Mouse (Mus musculus): ENCODE measurements around the gene Arhgap10. TPM values are rescaled to one million over a fixed set of nuclear protein-coding genes. Genes with fewer than 3 reads are reported as not detected.

Gene Arhgap10
- polyA plus RNA-seq, 1 experiment from 2014 or later, result 36.8 TPM

DNA sequence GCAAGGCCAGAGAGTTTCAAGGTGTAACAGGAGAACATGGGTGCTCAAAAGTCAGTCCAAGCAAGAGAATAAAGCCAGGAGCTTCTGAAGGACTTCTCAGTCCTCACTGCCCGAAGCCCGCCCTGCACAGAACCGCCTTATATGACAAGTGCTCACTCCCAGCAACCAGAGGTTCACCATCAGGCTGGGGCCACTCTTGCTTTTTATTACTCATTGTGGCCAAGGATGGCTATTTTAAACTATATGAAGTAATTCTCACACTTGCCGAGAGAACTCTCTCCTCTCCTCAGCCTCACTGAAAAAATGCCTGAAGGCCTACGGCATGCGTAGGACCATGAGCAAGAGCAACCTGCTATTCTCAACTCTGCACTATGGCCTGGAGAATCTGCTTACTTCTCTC, 133.7 kb downstream of the Arhgap10 start:
- H3K4me2 ChIP-seq, result no peak overlapping the region
- no peak overlapping the region for H3K27ac ChIP-seq
- no peak for ATAC-seq (ENCODE audit: insufficient number of reproducible peaks, insufficient read depth, low FRiP score, low TSS enrichment, low read depth)
- H3K27me3 ChIP-seq, result no peaks in the 10 kb centered on the region
- H3K4me3 ChIP-seq (replicated peaks), result no peak overlapping the region
- 91% methylated on average over 6 of the region's 6 CpGs for WGBS
- H3K9me3 ChIP-seq, result no peaks in the 10 kb centered on the region
- peaks cover 39% of the 10 kb centered on the region; the same call in 1 of the 2 replicates for H3K36me3 ChIP-seq
- no peak overlapping the region for H3K9ac ChIP-seq (replicated peaks)
- peaks cover 14% of the 10 kb centered on the region; the same call in 1 of the 2 replicates for H3K4me1 ChIP-seq (replicated peaks)

DNA sequence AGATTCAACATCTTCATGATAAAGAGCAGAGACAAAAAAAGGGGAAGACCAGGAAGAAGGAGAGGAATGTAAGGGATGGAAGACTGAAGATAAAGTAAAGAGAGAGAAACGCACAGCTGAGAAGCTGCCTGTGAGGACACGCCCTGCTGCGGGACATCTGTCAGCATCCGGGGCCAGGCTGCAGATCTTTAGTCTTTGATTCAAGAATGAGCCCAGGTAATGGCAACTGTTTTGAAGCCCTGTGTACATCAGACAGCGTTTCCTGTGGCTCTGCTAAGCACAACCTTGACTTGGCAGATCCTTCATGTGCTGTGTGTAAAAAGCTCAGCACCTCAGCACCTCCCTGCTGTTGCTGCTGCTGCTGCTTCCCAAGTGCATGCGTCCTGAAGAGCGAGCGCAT, 134.1 kb downstream of the Arhgap10 start:
- peaks cover 40% of the 10 kb centered on the region; the same call in 1 of the 2 replicates for H3K36me3 ChIP-seq
- WGBS, result 89% methylated on average over 8 of the region's 8 CpGs

DNA sequence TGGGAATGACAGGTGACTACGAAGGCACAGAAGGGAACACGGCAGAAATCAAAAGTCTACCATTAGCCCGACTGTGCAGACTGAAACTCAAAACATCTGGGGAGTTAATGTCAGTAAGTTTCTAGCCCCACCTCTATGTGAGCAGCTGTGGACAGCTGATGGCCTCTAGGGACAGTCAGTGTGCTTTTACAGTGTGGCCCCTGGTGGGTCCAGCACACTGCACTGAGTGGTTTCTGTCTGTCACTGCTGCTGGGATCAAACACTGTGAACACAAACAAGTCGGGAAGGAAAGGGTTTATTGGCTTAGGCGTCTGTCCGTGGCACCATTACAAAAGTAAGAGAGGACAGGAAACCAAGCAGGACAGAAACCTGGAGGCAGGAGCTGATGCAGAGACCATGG, 136.9 kb downstream of the Arhgap10 start:
- 21% methylated on average over 6 of the region's 6 CpGs for WGBS
- no peaks in the 10 kb centered on the region for H3K9me3 ChIP-seq

More for the DNA sequence above, 134.1 kb downstream of the Arhgap10 start:
- H3K4me1 ChIP-seq (replicated peaks), result peaks cover 14% of the 10 kb centered on the region; the same call in 1 of the 2 replicates
- H3K4me3 ChIP-seq (replicated peaks), result no peak overlapping the region
- H3K9ac ChIP-seq (replicated peaks), result no peak overlapping the region
- ATAC-seq (ENCODE audit: insufficient number of reproducible peaks, insufficient read depth, low FRiP score, low TSS enrichment, low read depth), result no peak
- no peaks in the 10 kb centered on the region for H3K27me3 ChIP-seq
- H3K4me2 ChIP-seq, result no peak overlapping the region
- no peaks in the 10 kb centered on the region for H3K9me3 ChIP-seq
- no peak overlapping the region for H3K27ac ChIP-seq

DNA sequence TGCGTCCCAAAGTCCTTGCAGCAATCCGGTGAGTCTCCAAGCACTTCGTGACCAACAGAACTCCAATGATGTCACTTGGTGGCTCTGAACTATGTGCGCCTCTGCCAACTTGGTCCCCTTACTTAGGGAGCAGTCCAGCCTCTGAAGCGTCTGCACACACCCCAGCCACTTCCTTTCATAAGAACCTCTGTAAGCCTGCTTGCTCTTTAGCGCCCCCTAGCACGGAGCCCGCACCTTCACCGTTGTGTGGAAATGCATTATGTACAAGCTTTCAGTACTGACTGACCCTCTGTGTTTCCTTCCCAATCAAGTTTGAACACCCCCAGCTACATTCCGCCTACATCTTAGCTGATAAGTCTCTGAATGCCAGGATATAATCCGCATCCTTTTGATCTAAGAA, 138.5 kb downstream of the Arhgap10 start:
- Histone ChIP-seq H3K4me3 (replicated peaks) (no peak overlapping the region), H3K9me3 (no peaks in the 10 kb centered on the region), H3K27me3 (no peaks in the 10 kb centered on the region), H3K4me1 (replicated peaks) (peaks cover 21% of the 10 kb centered on the region), H3K4me2 (no peak overlapping the region), H3K9ac (replicated peaks) (no peak overlapping the region), H3K36me3 (peaks cover 31% of the 10 kb centered on the region; the same call in 1 of the 2 replicates), H3K27ac (no peak overlapping the region)
- 0 out of 2 replicates have a peak, but pooled peaks have one; percentile 28 for ATAC-seq (ENCODE audit: insufficient number of reproducible peaks, insufficient read depth, low FRiP score, low TSS enrichment, low read depth)
- 65% methylated on average over 11 of the region's 11 CpGs for WGBS

More for the DNA sequence above, 136.9 kb downstream of the Arhgap10 start:
- Histone ChIP-seq H3K36me3 (peaks cover 33% of the 10 kb centered on the region; the same call in 1 of the 2 replicates), H3K4me2 (no peak overlapping the region), H3K27me3 (no peaks in the 10 kb centered on the region), H3K4me3 (replicated peaks) (no peak overlapping the region), H3K9ac (replicated peaks) (no peak overlapping the region), H3K4me1 (replicated peaks) (peaks cover 21% of the 10 kb centered on the region), H3K27ac (peak overlapping the region; percentile 45; the same call in 1 of the 2 replicates)
- peak; percentile 29; the same call in 1 of the 2 replicates for ATAC-seq (ENCODE audit: insufficient number of reproducible peaks, insufficient read depth, low FRiP score, low TSS enrichment, low read depth)

DNA sequence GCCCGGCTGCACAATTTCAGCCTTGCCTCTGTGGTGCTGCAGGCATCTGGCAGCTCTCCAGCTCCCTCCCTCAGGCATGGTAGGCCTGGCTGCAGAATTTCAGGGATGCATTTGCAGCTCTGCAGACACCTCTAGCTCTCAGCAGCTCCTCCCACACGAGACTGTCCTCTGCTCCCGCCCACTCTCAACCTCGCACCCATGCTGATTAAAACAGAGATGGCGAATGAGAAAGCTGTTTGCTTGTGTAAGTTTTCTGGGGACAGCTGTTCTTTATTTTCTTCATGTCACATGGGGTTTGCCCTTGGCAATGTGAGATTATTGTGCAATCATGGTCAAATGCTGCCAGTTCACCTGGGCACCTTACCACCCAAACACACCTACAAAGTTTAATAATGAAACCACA, 141.3 kb downstream of the Arhgap10 start:
- Histone ChIP-seq H3K36me3 (peaks cover 27% of the 10 kb centered on the region), H3K4me2 (no peak overlapping the region), H3K4me3 (replicated peaks) (no peak overlapping the region), H3K27ac (no peak overlapping the region), H3K27me3 (no peaks in the 10 kb centered on the region), H3K9ac (replicated peaks) (no peak overlapping the region), H3K4me1 (replicated peaks) (peaks cover 16% of the 10 kb centered on the region), H3K9me3 (no peaks in the 10 kb centered on the region)
- ATAC-seq (ENCODE audit: insufficient number of reproducible peaks, insufficient read depth, low FRiP score, low TSS enrichment, low read depth), result no peak
- 25% methylated on average over 5 of the region's 5 CpGs for WGBS

DNA sequence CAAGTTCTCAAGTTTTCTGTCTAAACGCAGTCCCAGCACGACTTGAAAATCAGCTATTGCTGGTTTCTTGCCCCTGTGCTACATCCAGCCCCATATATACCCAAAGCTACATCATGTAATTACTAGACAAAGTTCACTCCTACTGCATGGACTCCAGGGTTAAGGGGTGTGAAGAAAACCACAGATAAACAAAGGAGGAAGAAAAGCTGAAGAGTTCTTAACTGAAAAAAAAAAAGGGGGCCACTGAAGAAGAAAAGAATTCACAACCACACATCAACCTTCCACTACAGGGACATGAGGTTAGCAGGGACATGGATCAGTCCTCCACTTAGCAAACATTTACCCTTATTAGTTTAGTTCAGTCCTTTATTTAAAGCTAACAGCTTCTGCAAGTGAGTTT, 141.8 kb downstream of the Arhgap10 start:
- H3K9me3 ChIP-seq, result no peaks in the 10 kb centered on the region
- H3K4me1 ChIP-seq (replicated peaks), result peaks cover 11% of the 10 kb centered on the region
- H3K27me3 ChIP-seq, result no peaks in the 10 kb centered on the region
- no peak overlapping the region for H3K9ac ChIP-seq (replicated peaks)
- WGBS, result 92% methylated on average over 2 of the region's 2 CpGs
- H3K36me3 ChIP-seq, result peaks cover 23% of the 10 kb centered on the region
- no peak overlapping the region for H3K4me3 ChIP-seq (replicated peaks)
- ATAC-seq (ENCODE audit: insufficient number of reproducible peaks, insufficient read depth, low FRiP score, low TSS enrichment, low read depth), result no peak
- no peak overlapping the region for H3K27ac ChIP-seq
- no peak overlapping the region for H3K4me2 ChIP-seq

DNA sequence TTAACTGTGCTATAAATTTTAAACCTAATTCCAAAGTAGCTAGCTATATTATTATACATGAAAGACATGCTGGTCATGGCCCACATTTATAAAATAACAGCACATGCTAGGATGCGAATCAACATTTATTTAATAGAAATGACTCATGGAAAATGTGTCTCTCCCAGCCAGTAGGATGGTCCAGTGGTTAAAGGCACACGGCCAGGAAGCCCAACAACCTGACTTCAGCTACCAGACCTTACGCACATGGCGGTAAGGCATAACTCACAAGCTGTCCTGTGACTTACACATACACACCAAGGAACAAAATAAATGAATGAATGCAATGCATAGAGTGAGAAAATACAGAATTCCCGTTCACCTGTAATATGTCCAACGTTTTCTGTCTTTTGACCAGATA, 146.7 kb downstream of the Arhgap10 start:
- ATAC-seq (ENCODE audit: insufficient number of reproducible peaks, insufficient read depth, low FRiP score, low TSS enrichment, low read depth), result no peak
- no peaks in the 10 kb centered on the region for H3K9me3 ChIP-seq
- 0 out of 2 replicates have a peak, but pooled peaks cover 7% of the 10 kb centered on the region for H3K4me1 ChIP-seq (replicated peaks)
- H3K4me3 ChIP-seq (replicated peaks), result no peak overlapping the region
- WGBS, result 90% methylated on average over 6 of the region's 6 CpGs
- no peak overlapping the region for H3K9ac ChIP-seq (replicated peaks)
- H3K4me2 ChIP-seq, result no peak overlapping the region
- peaks cover 16% of the 10 kb centered on the region for H3K36me3 ChIP-seq
- H3K27ac ChIP-seq, result no peak overlapping the region
- H3K27me3 ChIP-seq, result no peaks in the 10 kb centered on the region

DNA sequence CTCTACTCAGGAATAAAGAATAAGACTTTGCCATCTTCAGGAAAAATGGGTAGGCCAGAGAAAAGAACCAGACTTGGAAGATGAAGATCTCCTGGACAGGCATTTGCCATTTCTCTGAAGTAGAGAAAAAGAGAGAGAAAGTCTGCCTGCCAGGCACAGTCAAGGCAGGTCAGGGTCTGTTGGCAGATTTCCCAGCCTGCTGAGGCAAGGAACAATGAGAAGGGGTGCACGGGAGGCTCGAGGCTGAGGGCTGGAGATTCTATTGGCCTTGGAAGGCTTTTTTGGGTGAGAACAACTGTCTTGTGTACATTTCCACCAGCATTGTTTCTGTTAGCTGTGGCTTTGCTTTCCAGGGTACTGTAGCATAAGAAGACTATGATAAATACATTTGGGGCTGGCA, 147.4 kb downstream of the Arhgap10 start:
- WGBS, result 79% methylated on average over 2 of the region's 2 CpGs
- no peak overlapping the region for H3K9ac ChIP-seq (replicated peaks)
- no peak overlapping the region for H3K4me3 ChIP-seq (replicated peaks)
- H3K27me3 ChIP-seq, result no peaks in the 10 kb centered on the region
- 0 out of 2 replicates have a peak, but pooled peaks cover 7% of the 10 kb centered on the region for H3K4me1 ChIP-seq (replicated peaks)
- H3K36me3 ChIP-seq, result peaks cover 14% of the 10 kb centered on the region
- no peak for ATAC-seq (ENCODE audit: insufficient number of reproducible peaks, insufficient read depth, low FRiP score, low TSS enrichment, low read depth)
- no peaks in the 10 kb centered on the region for H3K9me3 ChIP-seq
- H3K4me2 ChIP-seq, result no peak overlapping the region
- H3K27ac ChIP-seq, result peak overlapping the region; percentile 42; the same call in 1 of the 2 replicates

DNA sequence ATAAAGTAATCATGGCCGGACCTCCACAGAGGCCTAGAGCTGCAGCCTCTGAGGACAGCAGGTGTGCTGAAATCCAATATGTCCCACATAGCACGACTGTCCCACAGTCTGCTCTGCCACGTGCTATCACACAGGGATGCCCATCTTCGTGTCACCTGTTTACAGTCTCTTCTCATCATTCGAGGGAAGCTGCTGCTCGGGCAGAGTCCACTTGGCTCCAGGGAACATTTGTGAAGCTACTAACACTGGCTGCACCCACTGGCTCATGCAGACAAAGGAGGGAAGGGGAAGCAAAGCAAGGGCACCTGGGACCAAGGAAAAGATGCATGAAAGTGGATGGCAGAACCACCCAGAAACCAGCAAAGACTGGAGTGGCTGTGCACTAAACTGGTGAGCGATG, 148.1 kb downstream of the Arhgap10 start:
- WGBS, result 88% methylated on average over 7 of the region's 7 CpGs
- H3K27ac ChIP-seq, result no peak overlapping the region
- H3K36me3 ChIP-seq, result peaks cover 10% of the 10 kb centered on the region
- no peak overlapping the region for H3K4me3 ChIP-seq (replicated peaks)
- ATAC-seq (ENCODE audit: insufficient number of reproducible peaks, insufficient read depth, low FRiP score, low TSS enrichment, low read depth), result no peak
- no peaks in the 10 kb centered on the region for H3K27me3 ChIP-seq
- peaks cover 10% of the 10 kb centered on the region; the same call in 1 of the 2 replicates for H3K4me1 ChIP-seq (replicated peaks)
- no peak overlapping the region for H3K4me2 ChIP-seq
- no peaks in the 10 kb centered on the region for H3K9me3 ChIP-seq
- H3K9ac ChIP-seq (replicated peaks), result no peak overlapping the region

DNA sequence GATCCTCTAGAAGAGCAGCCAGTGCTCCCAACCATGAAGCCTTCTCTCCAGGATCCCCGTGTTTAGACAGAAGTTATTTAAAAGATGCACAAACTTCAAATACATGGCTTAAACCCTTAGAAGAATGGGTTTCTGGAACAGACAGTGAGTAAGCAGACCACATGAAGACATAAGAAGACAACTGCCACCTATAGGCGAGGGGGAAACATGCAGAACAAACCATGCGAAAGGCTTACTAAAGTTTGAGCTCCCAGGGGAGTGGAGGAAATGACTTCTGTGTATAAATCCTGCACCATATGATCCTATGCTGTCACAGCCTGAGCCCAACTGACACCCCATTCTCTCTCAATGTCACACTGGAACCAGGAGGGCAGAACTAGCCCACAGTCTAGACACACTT, 150.7 kb downstream of the Arhgap10 start:
- ATAC-seq (ENCODE audit: insufficient number of reproducible peaks, insufficient read depth, low FRiP score, low TSS enrichment, low read depth), result no peak
- peaks cover 5% of the 10 kb centered on the region for H3K36me3 ChIP-seq

DNA sequence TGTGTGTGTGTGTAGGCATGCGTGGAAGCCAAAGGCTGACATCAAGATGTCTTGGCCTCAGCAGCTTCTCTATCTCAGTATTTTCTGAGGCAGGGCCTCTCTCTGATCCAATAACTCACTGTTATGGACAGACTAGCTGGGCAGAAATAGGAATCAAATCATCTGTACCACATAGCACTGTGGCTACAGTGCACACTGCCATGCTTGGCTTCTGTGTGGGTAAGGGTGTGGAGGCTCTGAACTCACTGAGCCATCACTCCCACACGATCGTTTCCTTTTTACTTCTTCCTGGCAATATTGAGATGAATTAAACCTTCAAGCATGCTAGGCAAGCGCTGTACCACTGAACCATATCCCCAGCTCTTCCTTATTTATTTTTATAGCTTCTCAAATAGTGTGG, 151.3 kb downstream of the Arhgap10 start:
- H3K36me3 ChIP-seq, result 0 out of 2 replicates have a peak, but pooled peaks cover 5% of the 10 kb centered on the region
- no peak overlapping the region for H3K4me2 ChIP-seq
- 86% methylated on average over 4 of the region's 4 CpGs for WGBS
- H3K9ac ChIP-seq (replicated peaks), result no peak overlapping the region
- ATAC-seq (ENCODE audit: insufficient number of reproducible peaks, insufficient read depth, low FRiP score, low TSS enrichment, low read depth), result no peak
- H3K27me3 ChIP-seq, result no peaks in the 10 kb centered on the region
- H3K27ac ChIP-seq, result no peak overlapping the region
- H3K4me1 ChIP-seq (replicated peaks), result peaks cover 22% of the 10 kb centered on the region; the same call in 1 of the 2 replicates
- H3K4me3 ChIP-seq (replicated peaks), result no peak overlapping the region
- no peaks in the 10 kb centered on the region for H3K9me3 ChIP-seq

More for the DNA sequence above, 150.7 kb downstream of the Arhgap10 start:
- 61% methylated on average over 3 of the region's 3 CpGs for WGBS
- no peak overlapping the region for H3K4me2 ChIP-seq
- H3K4me3 ChIP-seq (replicated peaks), result no peak overlapping the region
- no peaks in the 10 kb centered on the region for H3K9me3 ChIP-seq
- H3K4me1 ChIP-seq (replicated peaks), result peaks cover 22% of the 10 kb centered on the region; the same call in 1 of the 2 replicates
- H3K27me3 ChIP-seq, result no peaks in the 10 kb centered on the region
- H3K27ac ChIP-seq, result no peak overlapping the region
- H3K9ac ChIP-seq (replicated peaks), result no peak overlapping the region

DNA sequence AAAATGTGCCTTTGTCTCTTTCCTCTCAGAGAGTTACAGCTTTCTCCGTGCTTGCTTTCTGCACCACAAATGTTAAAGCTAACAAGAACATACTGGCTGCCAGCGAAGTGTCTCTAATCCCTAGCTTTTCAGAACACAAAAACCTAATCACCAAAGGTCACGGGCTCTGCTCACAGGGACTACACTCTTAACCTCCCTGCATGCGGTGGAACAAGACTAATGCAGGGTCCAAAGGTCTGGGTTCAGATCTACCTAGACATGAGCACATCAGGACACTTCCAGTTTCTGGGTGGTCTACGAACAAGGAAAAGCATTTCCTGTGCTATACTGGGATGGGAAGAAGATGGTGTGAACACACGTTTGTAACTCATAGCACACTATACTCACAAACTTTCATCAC, 151.8 kb downstream of the Arhgap10 start:
- Histone ChIP-seq H3K9me3 (no peaks in the 10 kb centered on the region), H3K4me1 (replicated peaks) (peaks cover 22% of the 10 kb centered on the region; the same call in 1 of the 2 replicates), H3K4me3 (replicated peaks) (no peak overlapping the region), H3K36me3 (0 out of 2 replicates have a peak, but pooled peaks cover 5% of the 10 kb centered on the region), H3K27ac (no peak overlapping the region), H3K27me3 (no peaks in the 10 kb centered on the region), H3K4me2 (no peak overlapping the region), H3K9ac (replicated peaks) (no peak overlapping the region)
- ATAC-seq (ENCODE audit: insufficient number of reproducible peaks, insufficient read depth, low FRiP score, low TSS enrichment, low read depth), result no peak
- 83% methylated on average over 6 of the region's 6 CpGs for WGBS
